Mouse (Mus musculus) cerebellum, adult 2 months (tissue): ENCODE measurements around the gene Rdh16. TPM values are rescaled to one million over a fixed set of nuclear protein-coding genes. Genes with fewer than 3 reads are reported as not detected.
A peak's percentile ranks its signal among the peaks of the same experiment; 100 is the strongest.
"Not testable (repeated sequence)": the region's sequence is repeated elsewhere in the genome, so short reads cannot be mapped to it uniquely, and the experiment has no call there.

Experiments
- DNase-seq, 2 experiments: peaks; one replicate each; pipeline ENCODE4 v3.0.0; 2021
- H3K27ac ChIP-seq: fragments of 200-500 bp; 2 replicates; pipeline ENCODE4 v1.5.1; 2012; ENCODE audit warnings: low read length, control low read depth, inconsistent platforms; ENCODE audit not compliant: insufficient read depth
- H3K27me3 ChIP-seq: fragments of 200-500 bp; 2 replicates; pipeline ENCODE4 v1.6.1; 2012; ENCODE audit warnings: inconsistent platforms, mild to moderate bottlenecking, low read length, moderate library complexity; ENCODE audit not compliant: control insufficient read depth, insufficient read depth
- H3K4me1 ChIP-seq: fragments of 200-500 bp; 2 replicates; pipeline ENCODE4 v1.6.1; 2011; ENCODE audit warnings: low read length; ENCODE audit not compliant: control insufficient read depth, insufficient read depth
- H3K4me3 ChIP-seq: fragments of 200-500 bp; replicated peaks from 2 replicates; pipeline ENCODE3; 2011; ENCODE audit warnings: mild to moderate bottlenecking, low read depth, low read length, control low read depth; ENCODE audit not compliant: insufficient read depth
- CTCF ChIP-seq: fragments of 200-500 bp; IDR thresholded peaks from 2 replicates; pipeline ENCODE4 v1.5.1; 2011; ENCODE audit warnings: low read depth, mild to moderate bottlenecking, control low read depth, low read length, moderate library complexity, borderline replicate concordance; ENCODE audit not compliant: insufficient read depth
- POLR2A ChIP-seq: fragments of 200-500 bp; IDR thresholded peaks from 2 replicates; pipeline ENCODE4 v1.6.1; 2011; ENCODE audit warnings: low read length, control low read depth, borderline replicate concordance; ENCODE audit not compliant: insufficient read depth
- WGBS: fragments of 180-500 bp; shearing (Covaris S2); methylation state at CpG from one replicate; pipeline ENCODE4 v1.1.7; 2018; 5-methylcytosine and 5-hydroxymethylcytosine counted together
- polyA plus RNA-seq: library from polyadenylated mRNA; depleted of rRNA; stranded (reverse); fragments of >200 nt; gene quantifications from 2 replicates; pipeline ENCODE4 v1.2.3, GENCODE M21; 2012

Gene Rdh16
- polyA plus RNA-seq, 1 experiment = 0.10 TPM

DNA sequence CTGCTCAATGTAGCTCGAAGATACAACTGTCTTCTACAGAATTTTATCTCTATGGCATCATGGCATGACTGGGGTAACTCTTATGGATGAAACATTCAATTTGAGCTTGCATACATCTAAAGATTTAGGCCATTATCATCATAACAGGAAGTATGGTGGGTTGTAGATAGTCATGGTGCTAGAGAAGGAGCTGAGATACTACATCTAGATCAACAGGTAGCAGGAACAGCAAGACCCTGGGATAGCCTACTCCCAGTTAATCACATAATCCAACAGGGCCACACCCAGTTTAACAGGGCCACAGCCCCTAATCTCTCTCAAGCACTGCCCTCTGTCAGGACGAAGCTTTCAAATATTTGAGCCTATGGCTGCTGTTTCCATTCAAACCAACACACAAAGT, 39.8 kb downstream of the Rdh16 start:
- Histone ChIP-seq H3K27ac (no peak overlapping the region), H3K4me3 (no peak overlapping the region), H3K27me3 (no peaks in the 10 kb centered on the region), H3K4me1 (no peaks in the 10 kb centered on the region)
- TF ChIP-seq CTCF = no peak
- no peak for DNase-seq
- 70% methylated on average over 2 of the region's 2 CpGs for WGBS

DNA sequence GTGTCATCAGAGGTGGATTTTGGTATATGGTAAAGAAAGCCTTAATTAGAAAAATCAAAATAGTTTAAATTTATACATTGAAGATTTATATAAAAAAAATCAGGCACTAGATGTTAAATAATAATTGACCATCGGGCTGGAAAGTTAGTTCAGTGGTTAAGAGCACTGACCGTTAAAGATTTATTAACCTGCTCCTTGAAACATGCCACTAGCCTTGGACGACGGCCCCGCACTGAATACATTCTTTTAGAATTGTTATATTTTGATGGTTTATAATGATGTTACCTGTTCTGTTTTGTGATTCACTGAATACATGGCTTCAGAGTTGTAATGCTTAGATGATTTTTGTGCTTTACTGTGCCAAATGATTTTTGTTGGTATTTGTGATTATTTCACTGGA, 45.0 kb downstream of the Rdh16 start:
- H3K4me3 ChIP-seq, H3K27me3 ChIP-seq, H3K27ac ChIP-seq, H3K4me1 ChIP-seq, DNase-seq: not testable (repeated sequence)
- 91% methylated on average over 5 of the region's 5 CpGs for WGBS

DNA sequence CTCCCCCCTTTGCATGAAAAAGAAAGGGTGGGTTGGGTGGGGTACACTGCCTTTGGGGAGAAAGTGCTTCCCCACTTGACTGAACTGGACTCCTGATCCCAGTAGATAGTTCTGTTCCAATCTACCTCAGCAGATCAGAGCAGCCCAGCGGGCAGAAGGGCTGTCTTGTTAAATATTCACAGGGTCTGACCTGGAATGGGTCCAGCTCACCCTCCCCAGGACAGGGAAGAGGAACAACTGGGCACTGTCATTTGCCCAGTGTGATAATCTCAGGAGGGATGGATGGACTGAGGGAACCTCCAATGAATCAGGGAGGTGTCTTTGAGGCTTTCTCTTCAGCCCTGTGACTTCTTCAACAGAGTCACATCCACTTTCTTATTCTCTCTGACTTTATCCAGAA, 47.1 kb downstream of the Rdh16 start:
- WGBS = 42% methylated on average over 1 of the region's 1 CpGs
- no peaks in the 10 kb centered on the region for H3K27me3 ChIP-seq
- H3K27ac ChIP-seq = no peak overlapping the region
- no peak for DNase-seq
- no peaks in the 10 kb centered on the region for H3K4me1 ChIP-seq
- no peak overlapping the region for H3K4me3 ChIP-seq
- no peak for TF ChIP-seq CTCF
- TF ChIP-seq POLR2A = no peak

DNA sequence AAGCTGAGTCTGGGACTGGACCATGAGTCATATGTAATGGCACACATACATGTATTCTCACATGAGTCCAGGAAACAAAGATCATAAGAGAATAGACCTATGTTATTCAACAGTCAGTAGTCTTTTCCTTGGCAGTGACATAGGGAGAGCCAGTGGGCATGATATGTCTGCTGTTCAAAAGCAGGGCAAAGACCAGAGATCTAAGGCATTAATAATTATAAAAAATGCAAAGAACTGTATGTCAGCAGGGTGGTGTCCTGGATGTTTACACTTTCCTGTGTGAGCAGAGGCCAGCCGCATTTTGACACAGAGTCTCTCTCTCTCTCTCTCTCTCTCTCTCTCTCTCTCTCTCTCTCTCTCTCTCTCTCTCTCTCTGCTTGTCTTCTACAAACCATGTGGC, 48.7 kb downstream of the Rdh16 start, which contains the start of gene Rdh19:
Gene Rdh19, plus strand, starts transcription at position 301 of the 400 bp plus-strand sequence.
- no peaks in the 10 kb centered on the region for H3K27me3 ChIP-seq
- H3K4me3 ChIP-seq = no peak within 1 kb of the TSS
- DNase-seq = no peak
- TF ChIP-seq CTCF (no peak), POLR2A (no peak)
- no peaks in the 10 kb centered on the region for H3K4me1 ChIP-seq
- WGBS = 64% methylated on average over 1 of the region's 1 CpGs
- no peak within 1 kb of the TSS for H3K27ac ChIP-seq

DNA sequence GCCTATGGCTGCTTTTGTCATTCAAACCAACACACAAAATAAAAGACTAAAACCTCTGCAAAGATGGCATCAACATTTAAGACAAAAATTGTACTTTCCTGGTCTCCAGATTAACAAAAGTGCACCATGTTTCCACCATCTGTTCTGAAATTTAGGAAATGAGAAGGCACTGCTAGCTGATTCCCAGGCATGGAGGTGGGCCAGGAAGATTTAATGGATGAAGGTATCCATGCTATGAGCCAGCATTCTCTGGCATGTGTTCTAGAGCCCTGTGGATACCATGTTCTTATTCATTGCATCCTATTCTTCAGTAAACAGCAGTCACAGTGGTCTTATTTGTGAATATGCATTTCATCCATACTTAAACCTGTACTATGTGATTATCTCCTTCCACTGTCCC, 55.4 kb downstream of the Rdh16 start:
- no peak for TF ChIP-seq POLR2A
- TF ChIP-seq CTCF = no peak
- H3K4me1 ChIP-seq = no peaks in the 10 kb centered on the region
- H3K27me3 ChIP-seq = no peaks in the 10 kb centered on the region
- no peak overlapping the region for H3K27ac ChIP-seq
- peak; percentile 39 to 74 for DNase-seq
- H3K4me3 ChIP-seq = no peak overlapping the region

DNA sequence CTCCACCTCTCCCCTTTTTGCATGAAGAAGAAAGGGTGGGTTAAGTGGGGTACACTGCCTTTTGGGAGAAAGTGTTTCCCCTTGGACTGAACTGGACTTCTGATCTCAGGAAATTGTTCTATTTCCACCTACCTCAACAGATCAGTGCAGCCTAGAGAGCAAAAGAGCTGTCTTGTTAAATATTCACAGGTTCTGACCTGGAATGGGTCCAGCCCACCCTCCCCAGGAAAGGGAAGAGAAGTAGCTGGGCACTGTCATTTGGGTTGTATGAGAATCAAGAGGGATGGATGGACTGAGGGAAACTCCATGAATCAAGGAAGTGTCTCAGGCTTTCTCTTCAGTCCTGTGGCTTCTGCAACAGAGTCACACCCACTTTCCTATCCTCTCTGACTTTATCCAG, 64.0 kb downstream of the Rdh16 start:
- DNase-seq = no peak
- TF ChIP-seq POLR2A (no peak), CTCF (no peak)
- H3K4me1 ChIP-seq = no peaks in the 10 kb centered on the region
- H3K27me3 ChIP-seq = no peaks in the 10 kb centered on the region
- H3K4me3 ChIP-seq = no peak overlapping the region
- H3K27ac ChIP-seq = no peak overlapping the region

DNA sequence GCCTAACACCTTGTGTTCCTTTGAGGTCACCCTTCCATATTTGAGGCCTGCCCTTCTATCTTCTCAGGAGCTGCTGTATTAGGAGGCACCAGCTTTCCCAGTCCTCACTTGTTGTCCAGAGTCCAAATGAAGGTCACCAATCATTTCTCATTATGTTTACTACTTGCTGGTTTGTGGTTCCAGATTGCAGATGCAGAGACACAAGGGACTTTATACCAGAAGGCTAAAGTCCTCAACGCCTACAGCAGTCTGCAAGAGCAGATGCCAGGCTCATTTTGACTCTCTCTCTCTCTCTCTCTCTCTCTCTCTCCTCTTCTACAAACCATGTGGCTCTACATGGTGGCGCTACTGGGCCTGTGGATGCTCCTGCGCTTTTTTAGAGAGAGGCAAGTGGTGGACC, 65.3 kb downstream of the Rdh16 start, which contains the start of gene Rdh16f2:
Gene Rdh16f2, plus strand, starts transcription at position 243 of the 400 bp plus-strand sequence.
- DNase-seq = no peak
- WGBS = 77% methylated on average over 3 of the region's 3 CpGs
- Histone ChIP-seq H3K4me1 (no peaks in the 10 kb centered on the region), H3K4me3 (no peak within 1 kb of the TSS), H3K27ac (no peak within 1 kb of the TSS), H3K27me3 (no peaks in the 10 kb centered on the region)
- TF ChIP-seq POLR2A = no peak

DNA sequence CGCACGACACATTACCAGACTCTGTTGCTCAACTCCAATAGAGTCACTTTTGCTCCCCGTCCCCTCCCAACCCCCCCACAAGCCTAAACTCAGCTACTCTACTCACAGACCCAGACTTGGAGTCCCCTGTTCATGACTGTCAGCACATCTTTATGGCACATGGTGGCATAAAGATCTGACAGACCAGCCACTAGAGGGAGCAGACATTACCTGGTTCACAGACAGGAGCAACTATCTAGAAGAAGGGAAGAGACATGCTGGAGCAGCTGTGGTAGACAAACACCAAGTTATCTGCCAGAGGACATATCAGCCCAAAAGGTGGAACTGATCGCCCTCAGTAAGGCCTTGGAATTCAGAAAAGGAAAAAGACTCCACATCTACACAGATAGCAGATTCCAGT, 71.5 kb downstream of the Rdh16 start:
- 79% methylated on average over 4 of the region's 4 CpGs for WGBS
- Histone ChIP-seq H3K4me1 (no peaks in the 10 kb centered on the region), H3K27ac (no peak overlapping the region), H3K27me3 (no peaks in the 10 kb centered on the region), H3K4me3 (no peak overlapping the region)
- DNase-seq = no peak
- no peak for TF ChIP-seq POLR2A

DNA sequence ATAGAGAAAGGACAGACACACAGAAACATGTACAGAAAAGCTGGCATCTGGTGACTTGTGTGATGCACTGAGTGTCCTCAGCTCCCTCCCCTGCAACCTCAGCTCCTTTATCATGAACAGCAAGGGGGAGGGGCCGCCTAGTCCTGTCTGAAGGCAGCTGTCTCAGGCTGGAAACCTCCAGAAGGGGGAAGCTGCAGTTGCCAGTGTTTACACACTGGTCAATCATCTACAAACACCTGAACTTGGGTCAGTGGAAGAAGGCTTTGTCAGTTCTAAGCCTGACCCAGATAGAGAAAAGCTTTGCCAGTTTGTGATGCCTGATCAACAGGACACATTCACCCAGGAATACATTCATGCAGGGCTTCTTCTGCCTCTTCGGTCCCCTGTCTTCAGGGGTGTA, 76.7 kb downstream of the Rdh16 start:
- no peak for DNase-seq
- TF ChIP-seq CTCF (no peak), POLR2A (no peak)
- 65% methylated on average over 2 of the region's 2 CpGs for WGBS
- Histone ChIP-seq H3K4me3 (no peak overlapping the region), H3K27me3 (no peaks in the 10 kb centered on the region), H3K27ac (no peak overlapping the region), H3K4me1 (no peaks in the 10 kb centered on the region)
